In the genomic region with DNA sequence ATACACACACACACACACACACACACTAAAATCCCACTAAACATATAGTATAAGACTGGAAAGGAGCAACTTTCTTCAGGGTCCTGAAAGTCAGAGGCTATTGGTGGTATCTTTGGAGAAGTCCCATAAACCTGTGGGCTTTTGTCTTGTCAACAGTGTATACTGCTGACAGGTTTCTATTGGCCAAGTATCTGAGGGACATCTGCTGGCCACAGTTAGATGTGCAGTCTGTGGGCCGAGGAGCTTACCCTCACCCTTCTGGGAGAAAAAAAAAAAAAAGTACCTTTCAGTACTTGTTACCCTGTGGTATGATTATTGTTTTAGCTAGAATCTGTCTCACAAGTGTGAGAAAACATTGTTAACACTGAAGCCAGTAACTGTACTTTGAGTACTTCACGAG, we compare ENCODE assay signal across 10 mouse cellular contexts.
DNase-seq lines count a peak whose midpoint lies in the region; ATAC-seq and TF ChIP-seq lines count a peak whose summit lies in the region.
"Had no signal": no experiment of that assay in that cellular context is flagged by ENCODE, and none has a peak within 500 bp of the region (broad histone marks: within the 10 kb centered on the region; RNA-seq: fewer than 3 reads in every experiment).

No protein-coding gene starts in this region.

- TF ChIP-seq RAD21 in MEL (IDR thresholded peaks at IDR 0.05; ENCODE audit: low read depth, low read length) = peak; percentile 32

- no peaks in the 10 kb centered on the region for H3K27me3 ChIP-seq in kidney, embryonic 15.5 days
- H3K27me3 ChIP-seq in E14TG2a.4 (ENCODE audit: insufficient read depth, low read length) = no peaks in the 10 kb centered on the region
- no peaks in the 10 kb centered on the region for H3K27me3 ChIP-seq in MEL (ENCODE audit: control insufficient read depth in 1 of 2, insufficient read depth in 2 of 2, low read length in 2 of 2)
- H3K27me3 ChIP-seq: midbrain, embryonic 15.5 days had no signal

- no peak overlapping the region for H3K4me2 ChIP-seq in kidney, embryonic 15.5 days
- H3K4me2 ChIP-seq: midbrain, embryonic 15.5 days had no signal

- no peaks in the 10 kb centered on the region for H3K79me2 ChIP-seq in MEL (ENCODE audit: control insufficient read depth, insufficient read depth, low read length, poor library complexity)

- ATAC-seq in kidney, embryonic 15.5 days (replicated peaks; ENCODE audit: low FRiP score) = no peak
- ATAC-seq: midbrain, embryonic 15.5 days had no signal

- no peaks in the 10 kb centered on the region for H3K9me3 ChIP-seq in kidney, embryonic 15.5 days (replicated peaks)
- H3K9me3 ChIP-seq in E14TG2a.4 (ENCODE audit: low read length) = no peaks in the 10 kb centered on the region
- no peaks in the 10 kb centered on the region for H3K9me3 ChIP-seq in MEL (replicated peaks; ENCODE audit: insufficient read depth, low read length)
- H3K9me3 ChIP-seq: midbrain, embryonic 15.5 days had no signal

- H3K27ac ChIP-seq in kidney, embryonic 15.5 days = no peak overlapping the region
- no peak overlapping the region for H3K27ac ChIP-seq in MEL (ENCODE audit: control insufficient read depth, low read depth, low read length)
- H3K27ac ChIP-seq: midbrain, embryonic 15.5 days had no signal

- H3K9ac ChIP-seq in kidney, embryonic 15.5 days = no peak overlapping the region
- H3K9ac ChIP-seq in MEL (ENCODE audit: control insufficient read depth, low read depth, low read length, poor library complexity, severe bottlenecking) = no peak overlapping the region
- H3K9ac ChIP-seq: midbrain, embryonic 15.5 days had no signal

- no peak overlapping the region for H3K4me3 ChIP-seq in kidney, embryonic 15.5 days (replicated peaks)
- no peak overlapping the region for H3K4me3 ChIP-seq in E14TG2a.4 (replicated peaks; ENCODE audit: low read length)
- H3K4me3 ChIP-seq in MEL (ENCODE audit: control insufficient read depth in 1 of 2, insufficient read depth in 1 of 2, low read depth in 2 of 2, low read length in 2 of 2) = no peak overlapping the region
- H3K4me3 ChIP-seq: midbrain, embryonic 15.5 days had no signal

- 55% methylated on average over 2 of the region's 2 CpGs for WGBS in kidney, embryonic 15.5 days

- no peak for TF ChIP-seq EP300 in MEL (IDR thresholded peaks at IDR 0.05; ENCODE audit: low read depth in 1 of 2, low read length in 2 of 2)

- H3K36me3 ChIP-seq in kidney, embryonic 15.5 days = no peaks in the 10 kb centered on the region
- H3K36me3 ChIP-seq in E14TG2a.4 (ENCODE audit: insufficient read depth, low read length) (no peaks in the 10 kb centered on the region), MEL (ENCODE audit: control insufficient read depth in 1 of 2, insufficient read depth in 2 of 2, low read length in 2 of 2) (no peaks in the 10 kb centered on the region)
- H3K36me3 ChIP-seq: midbrain, embryonic 15.5 days had no signal

- H3K4me1 ChIP-seq in kidney, embryonic 15.5 days = no peaks in the 10 kb centered on the region
- H3K4me1 ChIP-seq in E14TG2a.4 (replicated peaks; ENCODE audit: low read depth, low read length) = peaks cover 5% of the 10 kb centered on the region
- no peaks in the 10 kb centered on the region for H3K4me1 ChIP-seq in MEL (ENCODE audit: control insufficient read depth in 1 of 2, insufficient read depth in 2 of 2, low read length in 2 of 2)
- H3K4me1 ChIP-seq: midbrain, embryonic 15.5 days had no signal

- peak; percentile 7 for DNase-seq in kidney, adult 18-20 months
- DNase-seq in MEL (ENCODE audit: low read depth, low spot score) = peak; percentile 22
- peak; percentile 37 to 40 for DNase-seq in kidney, postnatal 4 days
- no peak for DNase-seq in MN1 (ENCODE audit: low spot score)
- DNase-seq in gastrocnemius, postnatal 4 days (ENCODE audit: low spot score in 2 of 2) = no peak
- no peak for DNase-seq in gastrocnemius, postnatal 10 days
- DNase-seq: gastrocnemius, postnatal 25 days had no signal

- TF ChIP-seq POLR2A in MEL (IDR thresholded peaks at IDR 0.05; ENCODE audit: control insufficient read depth in 1 of 2, insufficient read depth in 1 of 2, low read depth in 1 of 2, low read length in 2 of 2, poor library complexity in 1 of 2) = no peak

- TF ChIP-seq CTCF in E14TG2a.4 (conservative IDR thresholded peaks at IDR 0.05; ENCODE audit: low read length) (peak; percentile 23), MEL (IDR thresholded peaks at IDR 0.05 in 2 of 3, conservative IDR thresholded peaks at IDR 0.05 in 1 of 3; ENCODE audit: control insufficient read depth in 1 of 3, insufficient read depth in 1 of 3, low read depth in 2 of 3, low read length in 3 of 3, poor library complexity in 1 of 3, severe bottlenecking in 1 of 3) (peak in 2 of 3 experiments; percentile 11 to 27; a peak in 1 of 6 replicates)

TF ChIP-seq in MEL, 35 proteins besides CTCF, POLR2A, EP300 and RAD21:
- TF ChIP-seq ZKSCAN1 (IDR thresholded peaks at IDR 0.05; ENCODE audit: low read depth, low read length) = no peak
- TF ChIP-seq ZMIZ1 (IDR thresholded peaks at IDR 0.05; ENCODE audit: low read depth, low read length) = no peak
- TF ChIP-seq MYC (IDR thresholded peaks at IDR 0.05; ENCODE audit: low read depth, low read length) = no peak
- TF ChIP-seq JUND (IDR thresholded peaks at IDR 0.05; ENCODE audit: low read depth, low read length) = no peak
- no peak for TF ChIP-seq BHLHE40 (IDR thresholded peaks at IDR 0.05; ENCODE audit: borderline replicate concordance, low read depth, low read length)
- TF ChIP-seq MXI1 (IDR thresholded peaks at IDR 0.05; ENCODE audit: low read depth, low read length) = no peak
- no peak for TF ChIP-seq ETS1 (IDR thresholded peaks at IDR 0.05; ENCODE audit: low read depth, low read length)
- TF ChIP-seq MAFK (IDR thresholded peaks at IDR 0.05; ENCODE audit: borderline replicate concordance, low read depth, low read length) = no peak
- TF ChIP-seq SMC3 (IDR thresholded peaks at IDR 0.05; ENCODE audit: low read depth, low read length) = peak; percentile 25; the same call in 1 of the 2 replicates

Comparison
In these comparisons a context has a peak if more than half of its experiments do, and no peak if none do; other contexts are left out.
1. DNase-seq: peak in kidney, adult 18-20 months (single experiment), MEL (single experiment) and kidney, postnatal 4 days (2 of 2); none in MN1 (single experiment), gastrocnemius, postnatal 4 days (0 of 2) and gastrocnemius, postnatal 10 days (single experiment).